Mouse (Mus musculus): ENCODE data around the gene Mtnr1b.

- TF ChIP-seq POLR2A (IDR thresholded peaks at IDR 0.05; ENCODE audit: insufficient read length, low read depth) (no peak), CEBPB (IDR thresholded peaks at IDR 0.05; ENCODE audit: insufficient read depth, poor library complexity, severe bottlenecking) (no peak), TCF12 (IDR thresholded peaks at IDR 0.05; ENCODE audit: insufficient read depth, poor library complexity, severe bottlenecking) (no peak), REST (IDR thresholded peaks at IDR 0.05; ENCODE audit: insufficient read depth, insufficient read length) (no peak), MAX (IDR thresholded peaks at IDR 0.05; ENCODE audit: low read depth) (no peak)
Measured at GRCm38 (mm10) chr9:15920271-15920670, 45.9 kb upstream of the Mtnr1b start.

Measured in myocyte (in vitro differentiated cells).